Mouse (Mus musculus): ENCODE data around the gene Gramd1c. TPM values are rescaled to one million over a fixed set of nuclear protein-coding genes. Genes with fewer than 3 reads are reported as not detected.

Gramd1c gene
- 153 TPM for polyA plus RNA-seq (2014; fragmentation: Illumina TruSeq; extraction: RNeasy Lipid Tissue Mini Kit (QIAGEN cat#74804); ENCODE audit: low read depth, low replicate concordance)

GRCm38 (mm10) chr16:44063025-44063894 is at the start of gene Gramd1c:
TSS of gene Gramd1c (minus strand) at chr16:44063345.

GRCm38 (mm10) chr16:43979328-43980109 is 83.6 kb downstream of the Gramd1c start, which contains the start of gene Zdhhc23:
TSS of gene Zdhhc23 (minus strand) at chr16:43979791.

Other genes with a start within 250 kb of the Gramd1c start
- 39.5 TPM for gene Ccdc191, start 173.5 kb downstream of the Gramd1c start, polyA plus RNA-seq (2014; fragmentation: Illumina TruSeq; extraction: RNeasy Lipid Tissue Mini Kit (QIAGEN cat#74804); ENCODE audit: low read depth, low replicate concordance)
- 7.5 TPM for gene Qtrt2, start 136.5 kb downstream of the Gramd1c start, polyA plus RNA-seq (2014; fragmentation: Illumina TruSeq; extraction: RNeasy Lipid Tissue Mini Kit (QIAGEN cat#74804); ENCODE audit: low read depth, low replicate concordance)
- 2.1 TPM for gene Zdhhc23, start 83.6 kb downstream of the Gramd1c start, polyA plus RNA-seq (2014; fragmentation: Illumina TruSeq; extraction: RNeasy Lipid Tissue Mini Kit (QIAGEN cat#74804); ENCODE audit: low read depth, low replicate concordance)
- gene Atp6v1a, start 76.4 kb upstream of the Gramd1c start, polyA plus RNA-seq (2014; fragmentation: Illumina TruSeq; extraction: RNeasy Lipid Tissue Mini Kit (QIAGEN cat#74804); ENCODE audit: low read depth, low replicate concordance): 97.4 TPM
- 60.7 TPM for gene Naa50, start 76.5 kb upstream of the Gramd1c start, polyA plus RNA-seq (2014; fragmentation: Illumina TruSeq; extraction: RNeasy Lipid Tissue Mini Kit (QIAGEN cat#74804); ENCODE audit: low read depth, low replicate concordance)
- gene Usf3, start 109.9 kb upstream of the Gramd1c start, polyA plus RNA-seq (2014; fragmentation: Illumina TruSeq; extraction: RNeasy Lipid Tissue Mini Kit (QIAGEN cat#74804); ENCODE audit: low read depth, low replicate concordance): 7.2 TPM

Measured in testis, adult 10 weeks (tissue).